Mouse (Mus musculus): Measurements from ENCODE around the gene Slc16a13.

DNA sequence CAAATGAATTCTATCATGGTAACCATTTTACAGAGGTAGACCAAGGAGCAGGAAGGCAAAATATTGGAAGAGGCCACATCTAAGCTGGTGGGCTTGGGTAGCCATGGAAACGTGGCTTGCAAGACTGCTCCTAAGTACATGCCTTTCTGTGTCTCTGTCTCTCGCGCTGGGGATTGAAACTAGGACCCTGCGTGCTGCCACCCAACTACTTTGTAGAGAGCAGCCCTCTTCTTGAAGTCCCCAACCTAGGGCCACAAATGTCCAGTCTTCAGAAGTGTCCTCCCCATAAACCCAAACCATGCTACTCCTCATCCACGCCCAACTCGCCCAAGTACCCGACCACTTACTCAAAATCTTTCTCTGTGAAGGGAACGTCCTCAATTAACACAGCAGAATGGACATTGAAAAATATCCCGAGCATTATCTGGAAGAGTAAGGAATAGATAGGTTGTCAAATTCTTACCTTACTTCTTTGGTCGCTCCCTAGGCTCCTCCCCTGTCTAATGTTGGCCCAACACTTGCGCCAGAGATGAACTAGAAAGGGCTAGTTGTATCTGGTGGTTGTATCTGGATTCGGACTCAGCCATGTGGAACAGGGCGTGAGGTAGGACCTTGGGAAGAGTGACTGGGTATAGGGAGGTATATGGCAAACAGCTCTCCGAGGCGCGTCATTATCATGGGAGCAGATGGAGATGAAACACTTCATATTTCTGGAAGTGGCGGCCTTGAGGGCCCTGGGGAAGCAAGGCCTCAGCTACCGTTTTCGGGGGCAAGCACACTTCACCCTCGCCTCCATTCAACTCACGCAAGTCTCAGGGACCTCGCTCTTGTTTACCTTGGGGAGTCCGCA, 18.0 kb upstream of the Slc16a13 start:
- TF ChIP-seq GATA1 (IDR thresholded peaks at IDR 0.05; ENCODE audit: borderline replicate concordance, low read length) (no peak), FLI1 (IDR thresholded peaks at IDR 0.05; ENCODE audit: low read length) (no peak)

All from megakaryocyte, embryonic 14.5 days (primary cell).